Mouse (Mus musculus) urinary bladder, postnatal 25 days (tissue): ENCODE measurements around the gene Rimklb.

Experiments
- DNase-seq: peaks from one replicate; pipeline ENCODE4 v3.0.0; 2022; ENCODE audit warnings: low spot score

Gene Rimklb

DNA sequence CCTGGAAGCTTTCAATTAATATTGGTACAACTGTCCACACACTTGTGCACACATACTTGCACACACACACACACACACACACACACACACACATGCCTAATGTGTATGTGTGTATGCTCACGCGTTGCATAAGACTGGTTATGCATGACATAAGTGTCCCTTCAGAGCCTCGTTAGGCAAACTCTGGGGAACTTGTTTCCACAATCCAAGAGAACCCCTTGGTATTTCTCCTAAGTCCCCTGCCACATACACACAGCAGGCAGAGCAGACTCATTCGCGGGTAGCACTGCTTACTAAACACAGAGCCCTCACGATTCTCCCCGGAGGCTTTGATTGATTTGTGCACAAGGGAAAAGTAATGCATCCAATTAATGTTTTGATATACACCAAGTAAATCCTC lies 81.5 kb downstream of the Rimklb start:
- no peak for DNase-seq

DNA sequence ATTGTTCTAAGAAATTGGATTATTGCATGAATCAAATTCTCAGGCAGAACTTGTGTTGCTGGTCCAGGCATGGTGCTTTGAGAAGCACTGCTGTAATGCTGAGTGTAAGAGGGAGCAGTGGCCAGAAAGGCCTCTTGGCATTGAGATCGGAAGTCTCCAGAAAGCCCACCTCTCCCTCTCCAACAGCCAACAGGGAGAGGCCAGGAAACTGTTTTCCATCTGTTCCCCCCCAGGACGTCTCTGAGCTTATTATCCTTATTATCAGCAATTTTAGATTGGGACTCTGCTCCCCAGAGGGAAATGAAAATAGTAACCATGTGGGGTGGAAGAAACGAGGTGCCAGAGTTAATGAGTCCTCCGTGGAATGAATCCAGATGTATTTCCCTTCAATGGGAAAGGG lies 82.2 kb downstream of the Rimklb start:
- DNase-seq = no peak

DNA sequence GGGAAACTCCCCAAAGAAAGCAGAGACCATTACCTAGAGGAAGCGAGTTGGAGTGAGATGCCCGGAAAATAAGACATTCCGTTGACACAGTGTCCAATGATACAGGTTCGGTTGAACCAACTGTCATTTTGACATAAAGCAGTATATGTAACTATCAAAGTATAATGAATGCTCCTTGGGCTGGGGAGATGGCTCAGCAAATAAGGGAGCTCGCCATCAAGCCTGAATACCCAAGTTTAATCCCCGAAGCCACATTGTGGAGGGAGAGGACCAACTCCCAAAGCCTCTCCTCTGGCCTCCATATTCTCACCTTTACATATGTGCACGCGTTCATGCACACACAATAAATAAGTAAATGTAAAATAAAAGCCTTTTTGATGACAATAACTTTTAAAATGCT lies 87.3 kb downstream of the Rimklb start:
- no peak for DNase-seq

DNA sequence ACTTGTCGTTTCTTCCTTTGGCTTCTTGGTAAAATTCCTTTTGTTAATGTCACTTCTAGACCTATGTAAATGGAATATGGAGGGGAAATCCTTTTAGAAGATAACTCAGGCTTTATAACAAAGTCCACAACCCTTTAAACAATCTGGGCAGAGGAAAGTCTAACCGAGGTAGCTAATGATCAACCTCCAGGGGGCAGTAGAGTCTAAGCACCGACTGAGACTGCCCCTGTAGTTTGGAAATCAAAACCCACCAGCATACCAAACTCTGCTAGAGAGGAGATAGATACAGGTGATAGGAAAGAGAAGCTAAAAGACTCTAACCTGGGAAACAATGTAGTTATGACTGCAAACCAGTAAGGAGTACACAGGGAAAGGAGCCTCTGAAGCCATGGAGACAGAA lies 96.3 kb downstream of the Rimklb start:
- peak; percentile 15 for DNase-seq

DNA sequence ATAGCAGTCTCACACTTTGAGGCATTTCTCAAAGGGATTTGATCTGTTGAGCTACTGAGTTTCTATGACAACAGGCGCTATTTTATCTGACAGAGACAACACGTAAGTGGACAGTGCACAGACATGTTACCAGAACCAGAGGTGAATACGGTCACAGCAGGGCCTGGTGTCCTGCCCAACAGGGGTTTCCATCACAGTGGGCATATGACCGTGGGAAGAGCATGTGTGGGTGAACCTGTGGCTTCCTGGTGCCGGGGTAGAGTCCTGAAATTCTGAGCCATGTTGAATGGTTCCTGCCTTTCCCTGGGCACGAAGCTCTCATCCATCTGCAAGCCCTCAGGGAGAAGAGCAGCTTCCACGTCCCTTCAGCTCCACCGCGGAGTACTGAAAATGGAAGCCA lies 98.3 kb downstream of the Rimklb start:
- DNase-seq = no peak
